Mouse (Mus musculus) adrenal gland, postnatal 4 days (tissue): ENCODE results near the gene 4930503B20Rik. TPM values are rescaled to one million over a fixed set of nuclear protein-coding genes. Genes with fewer than 3 reads are reported as not detected.
A peak's percentile ranks its signal among the peaks of the same experiment; 100 is the strongest.

Source experiments
- DNase-seq, 2 experiments: peaks; one replicate each; pipeline ENCODE4 v3.0.0; 2021 to 2022; ENCODE audit warnings: low spot score in 2 of 2, mixed read lengths in 2 of 2
- long read RNA-seq, 2 experiments: library from polyadenylated mRNA; stranded (forward); transcript quantifications; one replicate each; pipeline ENCODE4 v2.0.0; 2021
- total RNA-seq, 2 experiments: library from RNA; stranded (reverse); gene quantifications; 2 replicates each; pipeline ENCODE4 v1.2.3; 2021

4930503B20Rik gene
- not detected for total RNA-seq
- long read RNA-seq, experiment 1, result 0 reads
- long read RNA-seq, experiment 2, result 0 reads

DNA sequence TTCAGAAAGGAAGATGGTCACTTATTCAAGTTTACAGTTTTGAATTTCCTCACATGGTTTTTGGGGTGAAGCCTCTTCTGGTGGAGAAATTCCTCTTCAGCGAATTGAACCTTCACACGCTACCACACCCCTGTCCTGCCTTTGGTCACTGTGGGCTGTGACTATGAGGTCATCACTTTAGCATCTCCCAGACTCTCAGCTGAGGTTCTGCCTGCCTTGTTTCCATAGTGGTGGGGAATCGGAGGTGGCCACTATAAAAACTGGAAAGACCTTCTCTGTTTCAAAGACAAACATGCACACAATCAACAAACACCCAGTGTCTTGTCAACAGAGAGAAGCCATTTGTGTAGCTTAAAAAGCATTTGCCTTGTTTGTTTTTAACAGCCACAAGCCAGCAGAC, at the start of gene 4930503B20Rik:
Gene 4930503B20Rik, minus strand, starts transcription at position 101 of the 400 bp plus-strand sequence.
- no peak for DNase-seq

DNA sequence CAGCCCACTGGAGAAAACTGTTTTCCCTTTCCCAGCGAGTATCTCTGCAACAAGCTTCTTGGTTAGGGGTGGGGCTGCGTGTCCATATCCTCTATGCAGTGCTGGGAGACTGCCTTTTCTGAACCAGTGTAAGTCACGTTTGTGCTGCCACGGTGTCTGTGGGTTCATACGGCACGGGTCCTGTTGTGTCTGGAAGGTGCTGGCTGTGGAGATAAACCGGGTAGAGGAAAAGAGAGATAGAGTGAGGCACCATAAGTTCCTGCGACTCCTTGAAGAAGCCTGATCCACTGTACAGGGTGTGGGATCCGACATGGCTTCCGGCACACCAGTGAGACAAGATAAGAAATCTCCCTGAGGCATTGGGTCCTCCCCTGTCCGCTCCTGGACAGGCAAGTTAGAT, 48.9 kb upstream of the 4930503B20Rik start:
- no peak for DNase-seq

- DNase-seq, result no peak
Observed at GRCm38 (mm10) chr3:146698982-146699381, 47.9 kb upstream of the 4930503B20Rik start.

DNA sequence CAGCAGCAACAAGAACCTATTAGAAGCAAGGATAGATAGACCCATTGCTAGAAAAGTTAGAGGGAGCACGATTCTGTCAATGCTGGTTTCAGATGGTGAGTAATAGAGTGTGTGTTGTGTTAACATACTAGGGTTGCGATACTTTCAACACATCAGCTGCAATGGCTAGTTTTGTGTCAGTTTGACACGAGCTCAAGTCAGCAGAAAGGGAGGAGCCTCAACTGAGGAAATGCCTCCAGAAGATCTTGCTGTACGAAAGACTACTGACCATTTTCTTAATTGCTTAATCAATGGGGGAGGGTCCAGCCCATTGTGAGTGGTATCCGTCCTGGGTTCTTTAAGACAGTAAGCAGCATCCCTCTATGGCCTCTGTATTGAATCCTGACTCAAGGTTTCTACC, 41.4 kb upstream of the 4930503B20Rik start:
- DNase-seq, result no peak

- no peak for DNase-seq
Observed at GRCm38 (mm10) chr3:146687121-146687725, 36.1 kb upstream of the 4930503B20Rik start.

- DNase-seq, result no peak
Observed at GRCm38 (mm10) chr3:146686428-146686827, 35.3 kb upstream of the 4930503B20Rik start.

DNA sequence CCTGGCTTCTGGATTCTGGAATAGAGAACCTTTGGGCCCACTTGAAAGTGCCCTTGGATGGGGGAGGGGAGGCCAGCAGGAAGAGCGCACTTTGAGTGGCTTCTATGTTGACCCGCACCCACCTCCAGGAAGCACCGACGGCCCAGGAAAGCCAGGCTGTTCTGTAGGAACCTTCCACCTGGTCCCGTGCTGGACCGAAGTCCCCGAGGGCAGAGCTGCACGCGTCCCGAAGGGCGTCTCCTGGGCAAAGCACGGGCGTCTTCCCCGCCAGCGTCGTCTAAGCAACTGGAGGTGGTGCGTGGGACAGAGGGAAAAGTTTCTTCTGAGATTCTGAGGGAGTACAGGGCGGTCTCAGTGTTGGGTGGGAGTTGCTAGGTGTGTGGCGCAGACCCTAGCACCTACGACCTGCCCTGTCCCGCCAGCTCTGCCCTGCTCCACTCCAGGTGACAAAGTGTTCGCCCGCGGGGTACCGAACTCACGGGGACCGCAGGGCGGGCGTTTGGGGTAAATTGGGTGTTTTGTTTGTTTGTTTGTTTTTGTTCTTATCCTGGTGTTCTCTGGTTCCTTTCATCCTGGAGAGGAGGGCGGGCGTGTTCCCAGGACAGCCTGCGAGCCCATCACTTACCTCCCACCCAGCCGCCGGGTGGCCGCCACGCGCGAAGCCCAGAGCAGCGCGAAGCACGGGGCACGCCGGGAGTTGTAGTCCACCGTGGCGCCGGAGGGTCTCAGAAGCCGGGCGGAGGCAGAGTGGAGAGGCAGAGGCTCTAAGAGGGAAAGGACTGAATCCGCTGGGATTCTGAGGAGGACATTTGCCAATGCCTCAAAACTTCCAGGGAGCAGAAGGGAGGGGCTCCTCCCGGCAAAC, 33.9 kb upstream of the 4930503B20Rik start, which contains the start of gene Samd13:
Gene Samd13, minus strand, starts transcription at position 782 of the 865 bp plus-strand sequence.
- peak; percentile 16 to 36 for DNase-seq

GRCm38 (mm10) chr3:146683095-146683494, 32.0 kb upstream of the 4930503B20Rik start:
- DNase-seq, result no peak

DNA sequence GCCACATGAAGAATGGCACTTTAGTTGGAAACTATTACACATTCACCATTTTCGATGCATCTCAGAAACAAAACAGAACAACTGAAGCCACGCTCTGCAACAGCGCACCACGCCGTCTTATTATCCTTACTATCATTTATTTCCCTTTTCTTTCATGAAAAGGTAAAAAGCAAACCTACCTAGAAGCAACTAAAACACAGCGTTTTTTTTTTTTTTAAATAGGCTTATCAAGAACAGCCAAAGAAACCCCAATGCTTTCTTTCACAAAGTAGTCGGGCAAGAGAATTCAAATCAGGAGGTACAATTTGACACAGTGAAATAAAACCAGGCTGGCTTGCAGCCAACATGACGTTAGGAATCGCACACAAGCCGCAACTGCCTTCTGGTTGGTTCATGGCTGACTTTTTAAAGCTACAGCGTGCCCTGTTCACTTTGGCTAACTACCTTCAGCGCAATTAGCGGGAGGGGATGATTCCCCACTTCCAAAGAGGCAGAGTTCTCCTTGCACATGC, 31.1 kb upstream of the 4930503B20Rik start:
- DNase-seq, result no peak

GRCm38 (mm10) chr3:146681696-146682095, 30.6 kb upstream of the 4930503B20Rik start:
- no peak for DNase-seq

GRCm38 (mm10) chr3:146680625-146681024, 29.5 kb upstream of the 4930503B20Rik start:
- no peak for DNase-seq

DNA sequence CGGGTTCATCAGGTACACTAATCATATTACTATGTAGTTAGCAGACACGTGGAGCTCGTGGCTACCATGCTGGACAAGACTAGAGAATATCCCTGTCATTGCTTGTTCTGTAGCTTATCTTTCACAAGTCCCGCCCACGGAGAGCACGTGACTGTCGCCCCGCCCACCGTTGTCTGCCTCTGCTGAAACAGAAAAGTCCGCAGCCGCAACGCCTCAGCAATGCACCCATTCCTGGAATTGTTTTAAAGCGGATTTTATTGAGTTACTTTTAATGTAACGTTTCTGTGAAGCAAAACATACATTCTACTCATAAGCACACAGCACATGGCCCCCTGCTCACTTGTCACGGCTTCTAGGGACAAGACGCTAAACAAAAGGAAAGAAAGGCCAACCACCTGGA, 28.5 kb upstream of the 4930503B20Rik start:
- DNase-seq, result no peak

DNA sequence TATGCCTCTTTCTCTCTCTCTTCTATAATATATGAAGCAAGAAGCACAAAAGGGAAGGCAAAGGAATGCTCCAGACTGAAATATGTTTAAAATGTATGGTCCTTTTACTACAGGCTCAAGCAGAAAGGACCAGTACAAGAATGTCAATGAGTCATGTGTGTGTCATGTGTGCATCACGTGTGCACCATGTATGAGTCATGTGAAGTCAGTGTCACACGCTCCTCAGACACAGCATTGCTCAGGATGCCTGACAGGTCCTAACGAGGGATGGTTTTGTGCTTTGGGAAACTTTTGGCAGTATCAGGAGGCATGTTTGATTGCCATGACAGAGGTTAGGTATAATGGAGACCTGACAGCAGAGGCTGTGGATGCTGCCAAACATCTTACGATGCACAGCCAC, 25.1 kb upstream of the 4930503B20Rik start:
- no peak for DNase-seq

- DNase-seq, result no peak
Observed at GRCm38 (mm10) chr3:146675101-146675500, 24.0 kb upstream of the 4930503B20Rik start.

- no peak for DNase-seq
Observed at GRCm38 (mm10) chr3:146671121-146671520, 20.0 kb upstream of the 4930503B20Rik start.

GRCm38 (mm10) chr3:146661907-146662306, 10.8 kb upstream of the 4930503B20Rik start:
- DNase-seq, result no peak

GRCm38 (mm10) chr3:146661001-146661400, 9.9 kb upstream of the 4930503B20Rik start:
- DNase-seq, result no peak

GRCm38 (mm10) chr3:146659321-146659720, 8.2 kb upstream of the 4930503B20Rik start:
- DNase-seq, result no peak

DNA sequence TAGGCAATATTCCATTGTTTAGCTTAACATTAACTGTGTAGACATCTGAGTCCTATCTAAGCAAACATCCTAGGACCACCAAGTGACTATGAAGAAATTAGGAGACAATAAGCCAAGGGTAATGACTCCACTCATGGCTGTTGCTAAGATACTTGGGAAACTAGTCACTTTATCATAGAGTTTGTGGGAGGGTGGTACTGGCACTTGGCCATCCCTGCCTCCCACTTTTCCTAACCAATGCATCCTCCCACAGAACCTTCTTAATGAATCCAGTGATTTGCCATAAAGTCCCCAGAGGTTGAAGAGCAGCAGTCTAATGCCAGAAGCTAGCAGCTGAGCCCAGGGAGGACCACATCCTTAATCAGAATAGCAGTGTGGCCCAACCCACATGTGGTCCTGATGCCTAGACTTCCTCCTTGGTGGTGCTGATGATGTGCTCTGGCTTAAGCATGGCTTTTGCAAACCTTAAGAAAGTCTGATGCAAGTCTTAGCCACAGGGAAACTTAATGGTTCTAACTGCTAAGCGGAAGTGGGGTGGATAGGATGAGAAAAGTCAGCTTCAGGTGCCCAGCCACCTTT, 7.0 kb upstream of the 4930503B20Rik start:
- DNase-seq, result no peak

- no peak for DNase-seq
Observed at GRCm38 (mm10) chr3:146657433-146657832, 6.3 kb upstream of the 4930503B20Rik start.

GRCm38 (mm10) chr3:146655111-146655577, 4.0 kb upstream of the 4930503B20Rik start:
- no peak for DNase-seq

DNA sequence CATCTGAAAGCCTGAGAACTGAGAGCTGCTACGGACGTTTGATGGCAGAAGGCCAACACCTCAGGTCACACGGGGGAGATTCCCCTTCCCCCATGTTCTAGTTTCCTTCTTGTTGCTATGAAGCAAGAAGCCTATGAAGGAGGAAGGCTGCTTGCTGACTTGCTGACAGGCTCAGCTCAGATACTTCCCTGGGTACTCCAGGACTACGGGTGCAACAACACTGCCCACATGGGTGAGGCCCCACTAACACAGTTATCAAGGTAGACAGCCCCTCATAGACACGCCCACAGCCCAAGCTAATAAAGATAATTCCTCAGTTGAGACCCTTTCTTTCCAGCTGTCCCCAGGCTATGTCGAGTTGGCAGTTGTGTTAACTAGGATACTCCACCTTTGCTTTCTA, 2.6 kb upstream of the 4930503B20Rik start:
- no peak for DNase-seq
